Mouse (Mus musculus): ENCODE data around the gene Slc25a38.

DNA sequence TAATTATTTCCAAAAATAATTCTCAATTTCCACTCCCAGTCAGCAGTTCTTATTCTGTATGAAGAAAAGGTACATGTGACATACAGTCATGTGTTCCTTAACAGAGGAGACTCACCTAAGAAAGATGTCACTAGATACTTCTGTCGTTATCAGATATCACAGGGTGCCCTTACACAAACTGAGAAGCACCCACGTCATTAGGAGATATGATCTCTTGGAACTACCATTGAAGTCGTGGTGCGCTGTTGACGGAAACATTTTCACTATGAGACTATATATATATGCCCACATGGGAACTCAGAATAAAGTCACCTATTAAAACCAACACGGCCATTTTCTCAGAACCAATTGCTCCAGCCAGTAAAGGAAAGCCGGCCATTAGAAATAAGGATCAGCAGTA, 35.7 kb upstream of the Slc25a38 start:
- no peak for TF ChIP-seq EP300 (optimal IDR thresholded peaks at IDR 0.05)
- TF ChIP-seq CTCF (IDR thresholded peaks at IDR 0.05; ENCODE audit: low read depth), result no peak

All from stomach, postnatal 0 days (tissue).